Mouse (Mus musculus): ENCODE results near the gene Lrp1. TPM values are rescaled to one million over a fixed set of nuclear protein-coding genes. Genes with fewer than 3 reads are reported as not detected.

Gene Lrp1
- polyA plus RNA-seq, 1 experiment from 2014 or later, result 55.5 TPM

DNA sequence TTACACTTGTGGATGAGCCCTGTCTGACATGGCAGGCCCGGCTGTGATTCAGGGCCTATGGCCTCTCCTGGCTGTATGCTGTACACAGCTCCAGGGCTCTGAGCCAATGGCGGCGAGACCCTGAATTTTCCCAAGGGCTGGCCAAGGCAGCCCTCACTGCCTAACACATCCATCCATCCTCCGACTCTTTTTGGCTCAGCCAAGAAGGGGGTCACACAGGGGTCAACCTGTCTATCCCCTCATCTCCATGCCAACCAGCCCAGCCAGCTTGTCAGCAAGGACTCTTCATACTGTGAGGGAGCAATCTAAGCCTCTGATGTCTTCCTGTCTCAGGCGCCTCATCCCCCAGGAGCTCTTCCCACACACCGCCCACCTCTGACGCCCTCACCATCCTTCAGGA, 29.4 kb downstream of the Lrp1 start:
- no peak overlapping the region for H3K4me2 ChIP-seq (ENCODE audit: low read depth, low read length)
- no peaks in the 10 kb centered on the region for H3K9me3 ChIP-seq (replicated peaks; ENCODE audit: control insufficient read depth, low read length)
- H3K4me1 ChIP-seq (ENCODE audit: control insufficient read depth, insufficient read depth, low read length), result no peaks in the 10 kb centered on the region
- DNase-seq (ENCODE audit: low spot score), result peak; percentile 21
- peaks cover 14% of the 10 kb centered on the region for H3K36me3 ChIP-seq (replicated peaks; ENCODE audit: control insufficient read depth, insufficient read depth, low read depth, low read length)
- peak; percentile 27; the same call in 1 of the 2 replicates for ATAC-seq (replicated peaks; ENCODE audit: insufficient number of reproducible peaks, low FRiP score, low TSS enrichment, low read depth)
- H3K27ac ChIP-seq (replicated peaks; ENCODE audit: low read depth, low read length), result no peak overlapping the region
- no peak overlapping the region for H3K4me3 ChIP-seq (ENCODE audit: low read depth, low read length)
- no peaks in the 10 kb centered on the region for H3K27me3 ChIP-seq (ENCODE audit: control insufficient read depth, insufficient read depth, low read length)
- no peak overlapping the region for H3K9ac ChIP-seq (replicated peaks; ENCODE audit: low read length)
- WGBS, result 54% methylated on average over 7 of the region's 7 CpGs

DNA sequence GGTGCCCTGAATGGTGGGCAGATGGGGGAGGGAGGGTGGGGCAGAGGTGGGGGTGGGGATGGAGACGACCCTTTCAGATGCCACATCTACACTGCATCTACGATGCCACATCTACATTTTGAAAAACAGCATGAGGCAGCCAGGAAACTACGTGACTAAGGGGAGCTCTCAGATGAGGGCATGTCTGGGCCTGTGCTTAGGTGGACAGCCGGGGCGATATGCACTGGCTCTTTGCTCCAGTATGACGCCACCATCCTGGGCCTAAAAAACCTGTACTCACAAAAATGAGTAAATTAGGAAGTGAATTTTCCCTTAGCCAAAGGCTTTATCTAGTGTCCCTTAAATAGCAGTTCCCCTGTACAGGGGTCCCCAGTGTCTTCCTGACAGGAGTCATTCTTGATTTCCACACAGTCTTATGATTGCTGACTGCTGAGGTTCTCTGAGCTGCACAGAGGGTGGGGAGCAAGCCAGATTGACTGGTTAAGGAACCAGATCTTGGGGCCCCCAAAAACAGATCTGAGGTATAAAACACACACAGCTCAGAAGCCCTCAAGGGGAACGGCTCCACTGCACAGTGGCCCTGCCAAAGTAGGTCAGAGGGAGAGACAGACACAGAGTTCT, 30.0 kb downstream of the Lrp1 start:
- peaks cover 14% of the 10 kb centered on the region for H3K36me3 ChIP-seq (replicated peaks; ENCODE audit: control insufficient read depth, insufficient read depth, low read depth, low read length)
- H3K4me2 ChIP-seq (ENCODE audit: low read depth, low read length), result no peak overlapping the region
- DNase-seq (ENCODE audit: low spot score), result no peak
- H3K9me3 ChIP-seq (replicated peaks; ENCODE audit: control insufficient read depth, low read length), result no peaks in the 10 kb centered on the region
- H3K4me3 ChIP-seq (ENCODE audit: low read depth, low read length), result no peak overlapping the region
- no peak overlapping the region for H3K9ac ChIP-seq (replicated peaks; ENCODE audit: low read length)
- H3K4me1 ChIP-seq (ENCODE audit: control insufficient read depth, insufficient read depth, low read length), result no peaks in the 10 kb centered on the region
- H3K27ac ChIP-seq (replicated peaks; ENCODE audit: low read depth, low read length), result no peak overlapping the region
- no peak for ATAC-seq (replicated peaks; ENCODE audit: insufficient number of reproducible peaks, low FRiP score, low TSS enrichment, low read depth)
- H3K27me3 ChIP-seq (ENCODE audit: control insufficient read depth, insufficient read depth, low read length), result no peaks in the 10 kb centered on the region
- 88% methylated on average over 7 of the region's 7 CpGs for WGBS

DNA sequence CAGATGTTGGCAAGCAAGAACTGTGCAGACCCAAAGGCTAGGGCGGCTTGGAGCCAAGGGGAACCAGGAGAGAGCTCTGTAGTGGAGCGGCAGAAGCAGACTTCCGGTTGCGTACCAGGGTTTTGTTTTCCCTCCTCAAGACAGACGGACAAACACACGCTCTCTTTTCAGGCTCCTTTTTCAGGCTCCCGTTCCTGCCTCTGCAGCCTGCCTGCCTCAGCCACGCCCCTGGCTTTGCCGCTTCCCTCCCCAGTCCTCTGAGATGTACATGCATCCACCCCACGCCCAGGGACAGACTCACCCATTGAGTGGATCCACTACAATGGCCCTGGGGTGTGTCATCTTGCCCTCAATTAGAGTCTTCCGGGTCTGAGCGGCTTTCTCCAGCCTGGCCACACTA, 30.7 kb downstream of the Lrp1 start:
- DNase-seq (ENCODE audit: low spot score) (no peak), ATAC-seq (replicated peaks; ENCODE audit: insufficient number of reproducible peaks, low FRiP score, low TSS enrichment, low read depth) (no peak)
- Histone ChIP-seq H3K36me3 (replicated peaks; ENCODE audit: control insufficient read depth, insufficient read depth, low read depth, low read length) (peaks cover 14% of the 10 kb centered on the region), H3K27me3 (ENCODE audit: control insufficient read depth, insufficient read depth, low read length) (no peaks in the 10 kb centered on the region), H3K27ac (replicated peaks; ENCODE audit: low read depth, low read length) (no peak overlapping the region), H3K4me1 (ENCODE audit: control insufficient read depth, insufficient read depth, low read length) (no peaks in the 10 kb centered on the region), H3K9me3 (replicated peaks; ENCODE audit: control insufficient read depth, low read length) (no peaks in the 10 kb centered on the region), H3K4me2 (ENCODE audit: low read depth, low read length) (no peak overlapping the region), H3K4me3 (ENCODE audit: low read depth, low read length) (no peak overlapping the region), H3K9ac (replicated peaks; ENCODE audit: low read length) (no peak overlapping the region)
- 88% methylated on average over 12 of the region's 12 CpGs for WGBS

DNA sequence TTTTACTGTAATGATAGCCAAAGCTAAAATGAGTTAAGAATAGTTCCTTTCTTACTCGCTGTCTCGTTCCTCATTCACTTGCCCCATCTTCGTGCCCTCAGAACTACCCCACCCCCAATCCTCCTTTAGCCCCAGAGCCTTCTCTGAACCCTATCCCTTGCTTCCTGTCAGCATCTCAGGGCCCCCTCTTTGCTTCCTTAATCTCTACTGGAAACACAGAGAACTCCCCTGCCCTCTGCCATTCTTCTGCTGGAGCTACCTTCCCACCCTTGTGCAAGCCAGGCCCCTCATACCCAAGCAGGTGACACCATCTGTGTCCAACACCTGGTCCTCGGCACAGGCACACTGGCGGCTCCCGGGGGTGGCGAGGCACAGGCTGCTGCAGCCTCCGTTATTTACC, 33.2 kb downstream of the Lrp1 start:
- H3K27me3 ChIP-seq (ENCODE audit: control insufficient read depth, insufficient read depth, low read length), result no peaks in the 10 kb centered on the region
- ATAC-seq (replicated peaks; ENCODE audit: insufficient number of reproducible peaks, low FRiP score, low TSS enrichment, low read depth) (no peak), DNase-seq (ENCODE audit: low spot score) (no peak)
- no peak overlapping the region for H3K27ac ChIP-seq (replicated peaks; ENCODE audit: low read depth, low read length)
- no peaks in the 10 kb centered on the region for H3K4me1 ChIP-seq (ENCODE audit: control insufficient read depth, insufficient read depth, low read length)
- no peak overlapping the region for H3K9ac ChIP-seq (replicated peaks; ENCODE audit: low read length)
- no peaks in the 10 kb centered on the region for H3K9me3 ChIP-seq (replicated peaks; ENCODE audit: control insufficient read depth, low read length)
- WGBS, result 89% methylated on average over 8 of the region's 8 CpGs
- no peak overlapping the region for H3K4me2 ChIP-seq (ENCODE audit: low read depth, low read length)
- H3K4me3 ChIP-seq (ENCODE audit: low read depth, low read length), result no peak overlapping the region
- H3K36me3 ChIP-seq (replicated peaks; ENCODE audit: control insufficient read depth, insufficient read depth, low read depth, low read length), result peaks cover 6% of the 10 kb centered on the region

DNA sequence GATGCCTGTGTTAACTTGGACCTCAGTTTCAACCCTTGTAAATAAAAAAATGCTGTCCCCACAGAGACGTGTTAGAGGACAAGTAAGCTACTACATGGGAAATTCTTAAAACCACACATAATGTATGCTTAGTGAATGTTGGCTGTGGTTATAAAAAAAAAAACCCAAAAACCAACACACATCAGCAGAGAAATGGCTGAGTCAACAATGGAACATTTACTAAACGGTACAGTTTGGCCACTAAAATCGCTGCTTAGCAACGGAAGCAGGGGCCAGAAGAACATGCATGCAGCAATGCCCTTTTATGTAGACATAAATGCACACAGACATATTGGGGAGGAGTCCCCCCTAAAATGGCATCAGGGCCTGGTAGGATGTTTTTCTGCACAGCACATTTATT, 34.7 kb downstream of the Lrp1 start:
- Histone ChIP-seq H3K27ac (replicated peaks; ENCODE audit: low read depth, low read length) (no peak overlapping the region), H3K4me3 (ENCODE audit: low read depth, low read length) (no peak overlapping the region), H3K36me3 (replicated peaks; ENCODE audit: control insufficient read depth, insufficient read depth, low read depth, low read length) (peaks cover 12% of the 10 kb centered on the region), H3K4me1 (ENCODE audit: control insufficient read depth, insufficient read depth, low read length) (no peaks in the 10 kb centered on the region), H3K9me3 (replicated peaks; ENCODE audit: control insufficient read depth, low read length) (no peaks in the 10 kb centered on the region), H3K4me2 (ENCODE audit: low read depth, low read length) (no peak overlapping the region), H3K9ac (replicated peaks; ENCODE audit: low read length) (no peak overlapping the region), H3K27me3 (ENCODE audit: control insufficient read depth, insufficient read depth, low read length) (no peaks in the 10 kb centered on the region)
- DNase-seq (ENCODE audit: low spot score) (no peak), ATAC-seq (replicated peaks; ENCODE audit: insufficient number of reproducible peaks, low FRiP score, low TSS enrichment, low read depth) (no peak)
- WGBS, result 85% methylated on average over 4 of the region's 4 CpGs

DNA sequence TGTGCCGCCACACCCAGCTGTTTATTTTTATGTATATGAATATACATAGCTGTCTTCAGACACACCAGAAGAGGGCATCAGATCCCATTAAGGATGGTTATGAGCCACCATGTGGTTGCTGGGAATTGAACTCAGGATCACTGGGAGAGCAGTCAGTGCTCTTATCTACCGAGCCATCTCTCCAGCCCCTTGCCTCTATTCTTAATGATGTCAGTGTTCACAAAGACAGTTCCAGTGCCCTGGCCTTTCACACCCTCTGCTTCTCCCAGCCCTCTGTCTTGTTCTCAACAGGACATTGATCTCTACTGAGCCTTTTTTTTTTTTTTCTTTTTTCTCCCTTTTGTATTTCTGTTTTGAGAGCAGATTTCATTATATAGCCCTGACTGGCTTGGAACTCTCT, 35.4 kb downstream of the Lrp1 start:
- ATAC-seq (replicated peaks; ENCODE audit: insufficient number of reproducible peaks, low FRiP score, low TSS enrichment, low read depth) (no peak), DNase-seq (ENCODE audit: low spot score) (no peak)
- H3K4me1 ChIP-seq (ENCODE audit: control insufficient read depth, insufficient read depth, low read length), result no peaks in the 10 kb centered on the region
- H3K27me3 ChIP-seq (ENCODE audit: control insufficient read depth, insufficient read depth, low read length), result no peaks in the 10 kb centered on the region
- no peak overlapping the region for H3K9ac ChIP-seq (replicated peaks; ENCODE audit: low read length)
- no peak overlapping the region for H3K4me3 ChIP-seq (ENCODE audit: low read depth, low read length)
- no peak overlapping the region for H3K27ac ChIP-seq (replicated peaks; ENCODE audit: low read depth, low read length)
- H3K9me3 ChIP-seq (replicated peaks; ENCODE audit: control insufficient read depth, low read length), result no peaks in the 10 kb centered on the region
- no peak overlapping the region for H3K4me2 ChIP-seq (ENCODE audit: low read depth, low read length)
- 85% methylated on average over 2 of the region's 2 CpGs for WGBS
- peaks cover 12% of the 10 kb centered on the region for H3K36me3 ChIP-seq (replicated peaks; ENCODE audit: control insufficient read depth, insufficient read depth, low read depth, low read length)

DNA sequence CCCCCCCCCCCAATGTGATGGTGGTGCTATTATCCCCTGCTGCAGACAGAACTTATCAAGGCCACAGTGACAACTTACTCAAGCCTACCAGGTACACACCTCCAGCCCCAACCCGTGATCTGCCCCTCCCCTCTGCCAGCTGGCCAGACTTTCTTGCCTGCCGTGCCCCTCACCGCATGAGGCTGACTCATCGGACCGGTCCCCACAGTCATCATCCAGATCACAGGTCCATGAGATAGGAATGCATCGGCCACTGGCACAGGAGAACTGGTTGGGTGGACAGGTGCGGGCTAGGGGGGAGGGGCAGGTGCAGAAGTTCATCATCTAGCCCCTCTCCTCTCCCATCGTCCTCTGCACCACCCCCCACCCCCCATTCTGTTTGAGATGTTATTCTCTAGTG, 37.3 kb downstream of the Lrp1 start:
- H3K36me3 ChIP-seq (replicated peaks; ENCODE audit: control insufficient read depth, insufficient read depth, low read depth, low read length), result peaks cover 12% of the 10 kb centered on the region
- no peak for ATAC-seq (replicated peaks; ENCODE audit: insufficient number of reproducible peaks, low FRiP score, low TSS enrichment, low read depth)

DNA sequence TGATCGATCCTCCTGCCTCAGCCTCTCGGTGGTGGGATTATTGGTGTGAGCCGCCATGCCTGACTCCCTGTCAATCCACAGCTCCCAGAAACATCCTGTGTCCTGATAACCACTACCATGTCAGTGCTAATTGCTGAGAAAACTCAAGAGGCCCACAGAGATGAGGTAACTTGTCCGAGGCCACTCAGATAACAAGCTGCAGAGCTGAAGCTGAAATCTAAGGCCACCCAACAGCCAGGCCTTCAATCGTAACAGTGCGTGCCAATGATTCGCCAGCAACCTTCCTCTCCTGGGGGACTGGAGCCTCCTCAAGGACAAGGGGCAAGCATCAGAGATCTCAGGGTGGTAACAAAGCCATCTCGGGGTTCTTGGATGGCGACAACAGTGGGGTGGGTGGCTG, 39.7 kb downstream of the Lrp1 start:
- Histone ChIP-seq H3K4me3 (ENCODE audit: low read depth, low read length) (no peak overlapping the region), H3K27ac (replicated peaks; ENCODE audit: low read depth, low read length) (no peak overlapping the region), H3K36me3 (replicated peaks; ENCODE audit: control insufficient read depth, insufficient read depth, low read depth, low read length) (peaks cover 12% of the 10 kb centered on the region), H3K27me3 (ENCODE audit: control insufficient read depth, insufficient read depth, low read length) (no peaks in the 10 kb centered on the region), H3K4me1 (ENCODE audit: control insufficient read depth, insufficient read depth, low read length) (no peaks in the 10 kb centered on the region), H3K9ac (replicated peaks; ENCODE audit: low read length) (no peak overlapping the region), H3K4me2 (ENCODE audit: low read depth, low read length) (no peak overlapping the region), H3K9me3 (replicated peaks; ENCODE audit: control insufficient read depth, low read length) (no peaks in the 10 kb centered on the region)
- no peak for ATAC-seq (replicated peaks; ENCODE audit: insufficient number of reproducible peaks, low FRiP score, low TSS enrichment, low read depth)
- WGBS, result 89% methylated on average over 9 of the region's 9 CpGs
- DNase-seq (ENCODE audit: low spot score), result no peak

More for the DNA sequence above, 37.3 kb downstream of the Lrp1 start:
- 78% methylated on average over 8 of the region's 8 CpGs for WGBS
- Histone ChIP-seq H3K4me3 (ENCODE audit: low read depth, low read length) (no peak overlapping the region), H3K9me3 (replicated peaks; ENCODE audit: control insufficient read depth, low read length) (no peaks in the 10 kb centered on the region), H3K27ac (replicated peaks; ENCODE audit: low read depth, low read length) (no peak overlapping the region), H3K9ac (replicated peaks; ENCODE audit: low read length) (no peak overlapping the region), H3K27me3 (ENCODE audit: control insufficient read depth, insufficient read depth, low read length) (no peaks in the 10 kb centered on the region), H3K4me1 (ENCODE audit: control insufficient read depth, insufficient read depth, low read length) (no peaks in the 10 kb centered on the region), H3K4me2 (ENCODE audit: low read depth, low read length) (no peak overlapping the region)
- no peak for DNase-seq (ENCODE audit: low spot score)
